Mouse (Mus musculus) bone marrow, adult 2 months (tissue): ENCODE measurements at regions not wholly inside any gene's neighbourhood (a gene's known extent, or its start where the extent isn't known, plus 50 kb on each side); places are given as distances from the start of the nearest gene placed in this dataset.

Experiments used
- CTCF ChIP-seq: fragments of 200-500 bp; IDR thresholded peaks from 2 replicates; pipeline ENCODE4 v1.5.1; 2011; ENCODE audit warnings: low read length, control low read depth; ENCODE audit not compliant: control insufficient read depth, insufficient read depth
- POLR2A ChIP-seq: fragments of 200-500 bp; IDR thresholded peaks from 2 replicates; pipeline ENCODE4 v1.6.1; 2011; ENCODE audit warnings: low read depth, mild to moderate bottlenecking, control low read depth, low read length, borderline replicate concordance; ENCODE audit not compliant: control insufficient read depth

DNA sequence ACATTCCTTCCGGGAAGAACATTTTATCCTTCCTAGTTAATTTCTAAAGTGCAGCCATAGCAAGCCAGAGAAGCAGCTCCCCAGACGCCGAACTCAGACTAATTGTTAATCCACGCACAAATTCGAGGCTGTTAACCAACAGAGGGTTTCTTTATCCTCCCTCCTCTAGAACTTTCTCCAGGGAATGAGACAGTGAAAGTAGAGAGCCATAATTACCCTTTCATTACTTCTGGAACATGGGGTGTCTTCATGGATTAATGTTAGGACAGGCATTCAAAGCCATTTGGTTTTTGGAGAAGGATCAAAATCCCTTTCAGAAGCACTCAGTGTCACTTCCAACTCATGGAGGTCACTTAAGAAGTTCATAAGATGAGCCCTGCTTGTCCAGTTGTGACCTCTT is 1178.6 kb downstream of the 4930447A16Rik start:
- no peak for TF ChIP-seq POLR2A
- no peak for TF ChIP-seq CTCF
